Mouse (Mus musculus) NIH3T3 (cell line): ENCODE data around the gene Brcc3.
A peak's percentile ranks its signal among the peaks of the same experiment; 100 is the strongest.

Experiments
- DNase-seq: peaks from one replicate; pipeline ENCODE4 v3.0.0-alpha.2; 2012; ENCODE audit warnings: low read depth

The Brcc3 gene

DNA sequence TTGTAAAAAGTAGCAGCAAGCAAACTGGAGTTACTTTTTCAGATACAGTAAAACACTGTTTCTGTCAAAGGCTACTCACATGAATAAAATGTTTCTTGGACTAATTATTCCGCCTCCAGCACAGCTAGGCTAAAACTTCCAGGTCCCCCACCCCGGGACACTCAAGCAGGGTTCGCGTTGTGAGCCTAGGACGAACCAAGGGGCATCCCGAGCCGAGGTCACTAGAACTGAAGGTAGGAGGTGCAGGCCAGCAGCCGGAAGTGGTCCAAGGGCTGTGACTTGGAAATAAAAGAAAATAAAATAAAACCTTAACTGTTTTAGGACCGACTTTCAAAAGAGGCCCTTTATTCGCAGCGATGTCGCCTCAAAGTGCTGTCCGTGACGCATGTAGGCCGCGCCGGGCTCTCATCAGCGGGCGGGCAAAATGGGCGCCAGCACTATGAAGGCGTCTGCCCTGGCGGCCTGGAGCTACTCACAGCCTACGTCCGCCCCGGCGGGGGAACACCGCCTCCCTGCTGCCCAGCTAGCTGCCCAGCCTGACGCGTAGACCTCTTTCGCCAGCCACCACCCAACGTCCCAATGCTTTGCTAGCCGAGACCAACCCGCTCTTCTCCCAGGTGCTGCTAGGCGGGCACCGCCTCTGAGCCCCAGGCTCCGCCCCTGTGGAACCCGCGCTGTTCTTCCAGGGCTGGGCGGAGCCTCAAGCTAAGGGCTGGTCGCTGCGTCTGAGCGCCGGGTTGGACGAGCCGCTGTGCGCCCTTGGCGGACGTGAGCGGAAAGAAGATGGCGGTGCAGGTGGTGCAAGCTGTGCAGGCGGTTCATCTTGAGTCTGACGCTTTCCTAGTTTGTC lies at the start of gene Brcc3, which contains the start of the genes Cmc4 and Mtcp1:
Gene Brcc3, plus strand, starts transcription at position 693 of the 850 bp plus-strand sequence.
Gene Cmc4, minus strand, starts transcription at position 649 of the 850 bp plus-strand sequence.
Gene Mtcp1, minus strand, starts transcription at position 653 of the 850 bp plus-strand sequence.
- DNase-seq = peak; percentile 94

DNA sequence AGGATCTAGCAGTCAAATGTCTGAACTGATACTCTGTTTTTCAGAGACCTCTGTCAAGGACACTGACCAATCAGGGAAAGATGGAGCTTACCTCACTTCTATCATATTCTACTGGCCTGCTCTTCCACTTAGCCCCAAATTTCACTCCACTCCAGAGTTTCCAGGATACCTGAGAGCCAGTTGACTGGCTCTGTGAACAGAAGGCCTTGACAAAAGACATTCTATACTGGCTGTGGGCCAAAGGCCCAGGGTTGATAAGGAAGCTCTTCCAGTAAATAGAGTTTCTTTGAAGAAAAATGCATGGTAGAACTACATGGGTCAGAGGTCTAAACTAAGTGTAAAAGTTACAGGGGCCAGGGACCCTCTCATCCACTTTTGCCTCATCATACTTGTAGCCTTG lies 46.2 kb upstream of the Brcc3 start:
- no peak for DNase-seq

DNA sequence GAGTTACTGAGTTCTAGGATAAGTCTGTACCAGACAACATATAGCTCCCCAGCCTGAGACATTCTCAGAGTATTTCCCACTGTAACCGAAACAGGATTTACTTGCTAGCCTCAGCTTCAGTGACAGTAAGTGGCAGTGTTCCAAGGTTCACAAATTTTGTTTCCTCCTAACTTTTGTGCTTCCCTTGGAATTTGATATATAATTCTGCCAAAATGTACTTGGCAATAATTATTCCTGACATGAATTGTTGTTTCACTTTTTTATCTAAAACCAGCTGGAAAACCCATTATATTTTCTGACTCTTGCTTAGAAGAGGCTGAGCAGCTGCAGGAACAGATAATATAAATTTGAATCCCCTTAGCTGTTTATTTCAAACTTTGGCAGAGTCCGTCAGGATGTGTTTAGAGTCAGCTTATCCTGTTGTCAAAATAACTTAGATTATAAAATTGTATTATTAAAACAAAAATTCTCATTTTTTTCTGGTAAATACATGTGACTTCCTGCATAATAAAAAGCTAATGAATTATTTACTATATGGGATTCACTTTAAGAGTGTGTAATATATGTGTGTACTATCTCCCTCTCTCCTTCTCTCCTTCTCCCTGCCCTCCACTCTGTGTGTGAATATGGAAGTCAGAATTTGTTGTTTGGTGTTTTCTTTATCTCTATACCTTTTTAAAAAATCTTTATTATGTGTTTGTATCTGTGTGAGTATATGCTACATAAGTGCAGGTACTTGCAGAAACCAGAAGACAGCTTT lies 43.6 kb upstream of the Brcc3 start:
- DNase-seq = no peak

DNA sequence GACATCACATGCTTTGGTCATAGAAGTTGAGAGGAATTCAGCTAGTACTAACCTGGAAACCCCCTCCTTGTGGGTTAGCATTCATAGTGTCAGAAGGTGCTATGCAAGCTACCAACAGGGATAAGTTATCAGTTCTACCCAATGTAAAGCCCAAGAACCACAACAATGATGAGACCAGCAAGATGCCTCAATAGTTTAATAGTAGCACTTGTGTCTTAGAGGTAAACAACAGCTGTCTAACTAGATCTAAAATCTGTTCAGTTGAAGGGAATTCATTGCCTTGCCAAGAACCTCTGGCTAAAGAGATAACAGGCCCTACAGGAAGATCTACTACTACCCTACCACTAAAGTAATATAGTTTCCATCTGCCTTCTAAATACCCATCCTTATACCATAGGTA lies 39.6 kb upstream of the Brcc3 start:
- no peak for DNase-seq

DNA sequence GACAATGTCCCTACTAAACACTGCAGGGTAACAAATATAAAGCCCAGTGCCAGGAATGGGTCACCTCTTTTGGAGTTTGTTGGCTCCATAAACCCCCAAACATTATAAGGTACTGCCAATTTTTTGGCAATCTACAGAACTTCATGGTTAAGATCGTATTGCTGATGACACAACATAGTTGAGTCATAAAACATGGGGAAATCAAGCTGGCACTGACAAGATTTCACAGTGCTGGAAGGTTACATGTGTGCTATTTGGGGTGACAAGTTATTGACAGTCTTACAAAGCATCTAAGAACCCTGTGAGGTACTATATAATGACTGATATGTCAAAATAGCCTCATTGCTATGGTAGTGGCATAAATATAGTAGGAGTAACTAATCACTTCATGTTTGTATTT lies 35.3 kb upstream of the Brcc3 start:
- DNase-seq = peak; percentile 54

DNA sequence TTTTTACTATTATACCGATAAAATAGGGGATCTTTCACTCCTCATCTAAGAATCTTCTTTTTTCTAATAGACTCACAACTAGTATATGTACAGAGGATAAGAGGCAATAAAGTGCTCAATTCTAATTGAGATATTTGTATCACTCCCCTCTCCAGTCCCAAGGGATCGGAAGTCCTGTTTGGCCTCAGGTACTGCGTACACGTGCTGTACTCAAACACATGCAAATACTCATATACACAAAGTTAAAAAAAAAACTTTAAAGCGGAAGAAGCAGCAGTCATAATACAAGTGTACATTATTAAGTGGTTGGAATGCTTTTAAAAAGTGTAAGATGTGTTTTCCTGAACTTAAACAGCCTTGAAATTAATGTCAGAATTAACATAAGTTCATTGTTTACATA lies 34.7 kb upstream of the Brcc3 start:
- peak; percentile 4 for DNase-seq

DNA sequence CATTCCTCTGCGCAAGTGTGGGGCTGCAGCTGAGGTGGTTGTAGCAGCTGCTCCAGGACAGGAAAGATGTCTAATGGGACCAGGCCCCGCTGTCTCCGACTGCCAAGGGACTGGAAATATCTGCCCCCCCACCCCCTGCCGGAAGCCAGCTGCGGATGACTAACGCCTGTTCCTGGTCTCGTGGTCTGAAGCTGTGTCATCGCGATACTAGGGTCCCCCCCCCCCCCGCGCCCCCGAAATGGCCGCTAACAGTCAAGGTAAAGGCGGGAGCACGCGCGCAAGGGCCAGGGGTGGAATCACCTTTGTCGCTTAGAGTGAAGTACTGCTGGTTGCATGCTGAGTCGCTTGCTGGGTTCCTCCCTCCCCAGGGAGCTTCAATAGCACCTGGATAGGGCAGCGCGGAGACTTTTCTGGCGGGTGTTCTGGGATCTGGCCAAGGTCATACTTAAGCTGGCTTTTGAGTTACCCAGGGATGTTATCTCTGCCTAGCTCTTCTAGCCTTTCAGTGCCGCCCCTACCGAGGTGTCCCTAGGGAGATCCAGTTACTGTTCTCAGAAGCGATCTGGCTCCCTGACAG lies 34.1 kb upstream of the Brcc3 start, which contains the start of the genes Fundc2 and F8:
Gene Fundc2, plus strand, starts transcription at position 205 of the 577 bp plus-strand sequence.
Gene F8, minus strand, starts transcription at position 421 of the 577 bp plus-strand sequence.
- peak; percentile 90 for DNase-seq

DNA sequence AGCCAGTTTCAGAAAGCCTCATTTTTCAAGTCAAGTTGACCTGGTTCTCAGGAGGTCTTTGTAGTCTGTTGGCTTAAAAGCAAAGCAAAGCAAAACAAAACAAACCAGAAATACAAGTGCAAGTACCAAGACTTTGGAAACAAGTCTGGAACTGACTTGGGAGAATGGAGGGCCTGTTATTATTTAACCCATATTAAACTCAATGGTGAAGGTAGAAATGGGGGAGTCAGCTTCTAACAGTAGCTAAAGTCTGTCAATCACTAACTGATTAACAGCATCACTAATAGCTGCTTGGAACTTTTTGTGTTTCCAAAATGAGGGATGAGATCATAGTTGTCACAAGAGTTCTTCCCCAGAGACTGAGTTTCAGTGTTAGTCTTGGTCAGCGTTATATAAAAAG lies 17.0 kb upstream of the Brcc3 start:
- DNase-seq = no peak

DNA sequence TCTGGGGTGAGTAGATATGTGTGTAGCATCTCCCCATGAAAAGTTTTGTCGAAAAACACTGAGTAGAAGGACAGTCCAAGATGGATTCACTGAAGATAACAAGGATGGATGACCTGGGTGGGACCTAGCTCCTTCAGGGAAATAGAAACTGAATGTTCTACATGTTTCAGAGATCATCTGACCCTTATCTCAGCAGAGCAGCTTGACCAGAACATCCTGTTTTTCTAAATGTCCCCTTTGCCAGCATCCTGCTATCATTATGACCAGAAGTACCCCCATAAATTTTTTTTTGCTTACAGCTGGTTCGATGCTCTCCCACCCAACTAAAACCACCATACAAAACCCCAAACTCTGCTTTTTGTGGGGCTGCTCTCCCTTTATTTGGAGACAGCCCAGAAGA lies 13.8 kb upstream of the Brcc3 start:
- DNase-seq = no peak

DNA sequence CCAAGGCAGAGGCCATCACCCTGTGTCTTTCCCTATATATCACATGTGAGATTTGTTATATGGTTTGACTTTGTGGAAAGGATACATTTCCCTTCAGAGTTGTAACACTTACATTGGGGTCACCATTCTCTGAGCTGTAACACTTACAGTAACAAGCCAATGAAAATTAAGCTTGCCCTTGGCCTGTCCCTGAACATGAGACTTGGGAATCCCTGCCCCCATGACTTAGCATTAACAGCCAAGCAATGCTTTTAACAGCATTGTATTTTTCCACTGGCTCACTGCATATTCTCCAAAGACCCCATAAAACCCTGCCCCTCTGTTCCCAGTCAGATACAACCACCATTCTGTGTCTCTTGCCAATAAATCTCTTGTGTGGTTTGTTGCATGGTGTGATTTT lies 13.1 kb upstream of the Brcc3 start:
- DNase-seq = no peak

DNA sequence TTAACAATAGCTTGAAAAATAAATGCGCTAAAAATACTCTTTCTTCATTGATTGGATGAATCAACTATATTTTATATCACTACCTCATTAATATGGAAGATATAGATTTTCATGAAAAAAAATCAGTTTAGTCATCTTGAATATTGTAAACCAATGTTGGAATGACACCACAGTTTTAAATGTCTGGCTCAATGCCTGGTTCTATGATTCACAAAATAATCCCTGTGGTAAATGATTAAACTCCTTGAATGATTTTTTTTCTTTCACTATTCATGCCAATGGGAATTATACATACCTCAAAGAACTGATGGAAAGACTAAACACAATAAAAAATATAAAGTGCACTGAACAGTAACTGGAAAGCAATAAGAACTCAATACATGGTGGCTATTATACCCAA lies 6.7 kb upstream of the Brcc3 start:
- peak; percentile 74 for DNase-seq

DNA sequence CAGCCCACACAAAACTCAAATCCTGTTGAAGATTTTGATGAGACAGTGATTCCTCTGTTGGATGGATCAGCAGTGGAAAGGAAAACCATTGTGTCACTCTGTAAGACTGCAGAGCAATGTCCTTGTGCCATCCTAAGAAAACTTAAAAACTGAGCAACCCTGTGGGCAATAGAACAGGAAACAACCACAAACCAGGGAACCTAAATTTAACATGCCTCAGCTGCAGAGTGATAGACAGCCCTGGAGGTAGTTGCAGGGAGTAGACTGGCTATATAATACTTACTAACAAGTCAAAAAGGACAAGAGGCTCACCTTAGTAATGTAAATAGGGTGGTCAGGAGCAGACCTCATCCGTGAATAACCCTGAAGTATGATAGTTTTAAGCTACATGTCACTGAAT lies 38.2 kb downstream of the Brcc3 start:
- no peak for DNase-seq

DNA sequence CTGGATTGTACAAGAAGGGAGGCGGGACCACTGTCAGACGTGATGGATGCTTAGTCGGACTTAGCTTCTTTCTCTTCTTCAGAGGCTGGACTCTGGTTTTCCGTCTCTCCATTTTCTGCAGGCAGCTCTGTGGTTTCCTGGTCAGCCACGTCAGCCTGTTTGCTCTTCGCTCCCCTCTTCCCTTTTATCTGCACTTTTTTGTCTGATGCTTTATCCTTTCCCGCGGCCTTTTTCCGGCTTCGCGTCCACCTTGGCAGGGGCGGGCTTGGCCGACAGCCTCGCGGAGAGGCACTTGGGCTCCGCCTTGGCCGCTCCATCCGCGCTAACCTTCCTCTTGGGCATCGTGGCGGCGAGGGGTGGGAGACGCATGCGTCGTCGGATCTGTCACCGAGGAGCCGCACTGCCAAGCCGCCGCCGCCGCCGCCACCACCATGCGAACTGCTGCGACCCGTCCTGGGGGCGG lies 58.8 kb downstream of the Brcc3 start:
- peak; percentile 67 for DNase-seq

DNA sequence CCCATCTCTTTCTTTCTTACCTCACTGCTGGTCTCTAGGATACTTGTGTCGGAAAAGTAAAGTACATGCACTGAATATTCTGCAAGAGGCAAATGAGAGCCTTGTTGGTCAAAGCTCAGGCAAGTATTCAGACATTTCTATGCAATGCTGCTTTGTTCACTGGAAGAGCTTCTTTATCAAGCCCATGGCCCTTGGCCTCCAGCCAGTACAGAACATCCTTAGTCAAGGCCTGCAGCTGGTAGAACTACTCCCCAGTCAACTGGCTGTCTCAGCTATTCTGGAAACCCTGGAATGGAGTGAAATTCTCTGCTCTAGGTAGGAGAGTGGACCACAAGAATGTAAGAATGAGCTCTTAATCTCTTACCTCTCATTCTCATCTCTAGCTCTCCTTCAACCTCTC lies 73.5 kb downstream of the Brcc3 start:
- DNase-seq = no peak
